Mouse (Mus musculus): ENCODE results near the gene Gabrb3.

- TF ChIP-seq TAL1 (IDR thresholded peaks at IDR 0.05; ENCODE audit: low read length) (no peak), GATA1 (IDR thresholded peaks at IDR 0.05; ENCODE audit: low read length) (no peak)
These were observed 28.7 kb downstream of the Gabrb3 start for GRCm38 (mm10) chr7:57448239-57448638.
